Mouse (Mus musculus): Measurements from ENCODE around the gene Klk6. TPM values are rescaled to one million over a fixed set of nuclear protein-coding genes. Genes with fewer than 3 reads are reported as not detected.

Klk6 gene
- not detected in 2 replicates for polyA plus RNA-seq (2016; fragmentation: Nextera tagmentation; extraction: Ambion mirVana)

DNA sequence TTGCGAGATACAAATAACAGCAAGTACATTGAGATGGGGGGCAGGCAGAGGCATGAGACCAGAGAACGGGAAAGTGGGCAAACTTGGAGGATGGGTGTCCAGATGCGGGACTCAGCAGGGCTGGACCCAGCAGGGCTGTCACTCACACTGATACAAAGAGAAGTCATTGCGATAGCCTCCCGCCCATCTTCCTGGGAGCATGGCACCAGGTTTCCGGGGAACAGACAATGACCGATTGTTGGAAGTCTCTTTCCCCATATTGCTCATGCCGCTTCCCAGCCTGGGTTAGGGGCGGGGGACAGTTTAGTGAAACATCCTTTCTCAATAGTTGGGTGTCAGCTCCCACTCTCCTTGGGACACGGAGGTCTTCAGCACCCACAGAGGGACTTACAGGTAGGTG lies at the start of gene Klk6:
TSS of gene Klk6 (plus strand) at position 301 of the 400 bp plus-strand sequence.
- no peaks in the 10 kb centered on the region for H3K9me3 ChIP-seq (replicated peaks)
- WGBS, result 70% methylated on average over 10 of the region's 10 CpGs
- no peak for ATAC-seq (ENCODE audit: low FRiP score)
- no peaks in the 10 kb centered on the region for H3K27me3 ChIP-seq
- no peak within 1 kb of the TSS for H3K4me2 ChIP-seq (replicated peaks)
- H3K4me3 ChIP-seq, result no peak within 1 kb of the TSS
- no peaks in the 10 kb centered on the region for H3K36me3 ChIP-seq
- no peak within 1 kb of the TSS for H3K27ac ChIP-seq
- H3K4me1 ChIP-seq, result no peaks in the 10 kb centered on the region
- no peak within 1 kb of the TSS for H3K9ac ChIP-seq

DNA sequence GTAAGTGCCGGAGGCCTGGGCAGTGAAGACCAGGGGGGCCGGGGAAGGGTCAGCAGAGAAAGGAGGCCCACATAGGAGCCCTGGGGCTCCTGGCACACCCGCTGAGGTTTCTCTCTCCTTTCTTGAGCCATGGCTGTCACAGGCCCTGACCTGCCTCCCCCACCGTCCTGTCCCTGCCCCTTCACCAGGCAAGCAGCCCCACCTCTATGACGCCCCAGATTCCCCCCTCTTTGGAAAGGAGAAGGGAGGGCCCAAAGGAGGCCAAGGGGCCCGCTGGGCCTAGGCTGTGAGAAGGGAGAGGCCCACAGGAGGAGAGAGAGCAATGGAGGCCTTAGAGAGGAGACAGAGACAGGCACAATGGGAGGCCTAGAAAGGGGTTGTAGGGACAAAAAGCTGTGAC lies 49.5 kb upstream of the Klk6 start:
- Histone ChIP-seq H3K36me3 (no peaks in the 10 kb centered on the region), H3K4me1 (no peaks in the 10 kb centered on the region), H3K9ac (no peak overlapping the region), H3K9me3 (replicated peaks) (no peaks in the 10 kb centered on the region), H3K4me3 (no peak overlapping the region), H3K4me2 (replicated peaks) (no peak overlapping the region), H3K27ac (no peak overlapping the region), H3K27me3 (no peaks in the 10 kb centered on the region)
- WGBS, result 37% methylated on average over 6 of the region's 6 CpGs
- peak; percentile 47; the same call in 1 of the 2 replicates for ATAC-seq (ENCODE audit: low FRiP score)

DNA sequence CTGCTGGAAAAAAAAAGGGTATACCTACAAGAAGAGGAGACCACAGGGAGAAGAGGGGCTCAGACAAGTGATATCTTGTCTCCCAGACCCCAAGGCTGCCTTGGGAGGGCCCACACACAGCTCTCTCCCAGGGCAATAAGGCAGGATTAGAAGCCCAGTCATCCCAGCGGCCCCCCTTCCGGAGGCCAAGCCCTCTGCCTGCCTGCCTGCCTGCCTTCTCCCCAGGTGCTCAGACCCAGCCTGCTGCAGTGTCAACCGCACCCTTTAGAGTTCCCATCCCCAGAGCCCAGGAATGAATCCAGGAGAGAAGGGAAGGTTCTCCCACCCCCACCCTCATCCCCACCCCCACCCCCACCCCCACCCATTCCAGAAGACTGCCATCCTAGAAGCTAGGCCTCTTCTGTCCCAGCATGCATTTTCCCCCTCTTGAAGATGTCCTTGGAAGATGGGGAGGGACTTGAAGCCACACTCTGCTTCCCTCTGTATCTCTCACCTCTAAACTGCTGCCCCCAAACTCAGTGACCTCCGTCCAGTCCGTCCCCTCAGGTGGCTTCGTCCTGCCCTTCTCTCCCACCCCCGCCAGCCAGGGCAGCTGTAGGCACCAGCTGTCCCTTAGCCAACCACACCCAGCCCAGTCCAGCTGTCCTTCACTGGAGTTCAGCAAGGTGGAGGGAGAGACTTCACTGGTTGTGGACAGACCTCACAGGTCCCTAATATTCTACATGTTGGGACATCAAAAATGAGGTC lies 48.8 kb upstream of the Klk6 start:
- no peak overlapping the region for H3K4me2 ChIP-seq (replicated peaks)
- no peaks in the 10 kb centered on the region for H3K27me3 ChIP-seq
- H3K9ac ChIP-seq, result no peak overlapping the region
- ATAC-seq (ENCODE audit: low FRiP score), result no peak
- no peaks in the 10 kb centered on the region for H3K9me3 ChIP-seq (replicated peaks)
- H3K36me3 ChIP-seq, result no peaks in the 10 kb centered on the region
- no peak overlapping the region for H3K4me3 ChIP-seq
- 43% methylated on average over 7 of the region's 7 CpGs for WGBS
- no peak overlapping the region for H3K27ac ChIP-seq
- H3K4me1 ChIP-seq, result no peaks in the 10 kb centered on the region

DNA sequence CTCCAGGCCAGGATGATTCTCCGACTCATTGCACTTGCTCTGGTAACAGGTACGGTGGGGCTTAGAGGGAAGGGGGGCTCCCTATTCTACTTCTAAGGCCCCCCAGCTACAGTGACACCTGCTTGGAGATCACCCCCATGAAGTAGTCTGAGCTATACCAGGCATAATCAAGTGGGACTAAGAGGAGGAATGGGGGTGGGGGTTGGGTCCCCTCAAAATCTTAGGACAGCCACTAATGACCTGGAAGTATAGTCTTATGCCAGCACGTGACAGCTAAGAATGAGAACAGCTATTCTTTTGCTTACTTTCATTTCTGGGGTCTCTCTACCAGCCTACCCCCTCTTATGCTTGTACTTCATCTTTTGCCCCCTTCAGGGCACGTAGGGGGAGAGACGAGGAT lies 47.8 kb upstream of the Klk6 start:
- Histone ChIP-seq H3K4me2 (replicated peaks) (no peak overlapping the region), H3K4me3 (no peak overlapping the region), H3K9ac (no peak overlapping the region), H3K27me3 (no peaks in the 10 kb centered on the region; the same call in 1 of the 2 replicates), H3K9me3 (replicated peaks) (no peaks in the 10 kb centered on the region), H3K27ac (no peak overlapping the region), H3K36me3 (no peaks in the 10 kb centered on the region), H3K4me1 (no peaks in the 10 kb centered on the region)
- 87% methylated on average over 5 of the region's 5 CpGs for WGBS
- ATAC-seq (ENCODE audit: low FRiP score), result no peak

DNA sequence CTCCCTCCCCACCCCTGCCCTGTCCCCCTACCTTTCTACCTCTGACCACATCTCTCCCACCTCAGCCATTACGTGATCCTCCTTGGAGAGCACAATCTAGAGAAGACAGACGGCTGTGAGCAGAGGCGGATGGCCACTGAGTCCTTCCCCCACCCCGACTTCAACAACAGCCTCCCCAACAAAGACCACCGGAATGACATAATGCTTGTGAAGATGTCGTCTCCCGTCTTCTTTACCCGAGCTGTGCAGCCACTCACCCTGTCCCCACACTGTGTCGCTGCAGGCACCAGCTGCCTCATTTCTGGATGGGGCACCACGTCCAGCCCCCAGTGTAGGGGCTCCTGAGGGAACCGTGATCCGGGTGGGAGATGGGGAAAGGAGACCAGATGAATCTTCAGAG lies 46.9 kb upstream of the Klk6 start:
- no peak for ATAC-seq (ENCODE audit: low FRiP score)
- H3K9me3 ChIP-seq (replicated peaks), result no peaks in the 10 kb centered on the region
- 90% methylated on average over 12 of the region's 12 CpGs for WGBS

DNA sequence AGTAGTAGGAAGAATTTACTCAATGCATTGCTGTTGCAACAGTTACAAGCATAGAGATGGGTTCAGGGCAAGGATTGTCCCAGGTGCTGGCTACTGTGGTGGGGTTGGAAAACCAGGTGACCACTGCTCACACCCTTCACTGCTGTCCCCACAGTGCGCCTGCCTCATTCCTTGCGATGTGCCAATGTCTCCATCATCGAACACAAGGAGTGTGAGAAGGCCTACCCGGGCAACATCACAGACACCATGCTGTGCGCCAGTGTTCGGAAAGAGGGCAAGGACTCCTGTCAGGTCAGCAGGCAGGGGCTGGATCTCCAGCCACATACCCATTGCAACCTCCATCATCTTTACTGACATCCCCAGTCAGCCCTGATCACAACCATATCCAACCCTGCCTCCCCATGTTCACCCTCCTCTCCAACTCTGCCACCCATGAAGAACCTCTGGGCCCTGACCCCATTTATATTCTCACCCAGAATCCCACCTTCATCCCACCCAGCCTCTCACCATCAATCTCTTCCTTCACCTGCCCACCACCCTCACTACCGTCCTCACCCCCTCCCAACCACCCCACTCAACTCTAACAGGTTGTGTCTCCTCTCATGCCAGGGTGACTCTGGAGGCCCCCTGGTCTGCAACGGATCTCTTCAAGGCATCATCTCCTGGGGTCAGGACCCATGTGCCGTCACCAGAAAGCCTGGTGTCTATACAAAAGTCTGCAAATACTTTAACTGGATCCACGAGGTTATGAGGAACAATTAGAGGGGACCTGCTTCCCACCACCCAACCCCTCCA lies 45.9 kb upstream of the Klk6 start:
- H3K27ac ChIP-seq, result no peak overlapping the region
- 90% methylated on average over 10 of the region's 10 CpGs for WGBS
- H3K27me3 ChIP-seq, result peaks cover 5% of the 10 kb centered on the region
- no peaks in the 10 kb centered on the region for H3K9me3 ChIP-seq (replicated peaks)
- H3K4me3 ChIP-seq, result no peak overlapping the region
- peaks cover 7% of the 10 kb centered on the region for H3K4me1 ChIP-seq
- H3K9ac ChIP-seq, result no peak overlapping the region
- H3K36me3 ChIP-seq, result no peaks in the 10 kb centered on the region
- ATAC-seq (ENCODE audit: low FRiP score), result no peak
- H3K4me2 ChIP-seq (replicated peaks), result no peak overlapping the region

More for the DNA sequence above, 46.9 kb upstream of the Klk6 start:
- H3K4me1 ChIP-seq, result peaks cover 2% of the 10 kb centered on the region; the same call in 1 of the 2 replicates
- H3K4me2 ChIP-seq (replicated peaks), result no peak overlapping the region
- no peaks in the 10 kb centered on the region for H3K36me3 ChIP-seq
- H3K27ac ChIP-seq, result no peak overlapping the region
- H3K4me3 ChIP-seq, result no peak overlapping the region
- no peaks in the 10 kb centered on the region; the same call in 1 of the 2 replicates for H3K27me3 ChIP-seq
- H3K9ac ChIP-seq, result no peak overlapping the region

DNA sequence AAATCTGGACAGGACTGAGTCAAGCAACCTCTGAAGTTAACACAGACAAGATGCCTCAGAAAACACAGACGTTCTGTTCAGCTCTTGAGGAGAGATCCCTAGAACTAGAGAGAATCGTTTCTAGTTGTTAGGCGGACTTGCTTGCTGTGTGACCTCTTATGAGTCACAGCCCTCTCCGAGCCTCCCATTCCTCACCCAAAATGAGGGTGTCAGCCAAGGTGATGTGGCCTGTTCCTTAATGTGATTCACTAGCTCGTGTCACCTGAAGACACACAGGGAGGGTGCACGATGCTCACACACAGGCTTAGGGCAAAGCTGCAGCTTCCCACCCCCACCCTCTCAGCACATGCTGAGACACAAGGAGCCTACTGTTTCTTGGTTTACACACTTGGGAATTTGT lies 44.1 kb upstream of the Klk6 start:
- Histone ChIP-seq H3K36me3 (no peaks in the 10 kb centered on the region), H3K9ac (no peak overlapping the region), H3K4me1 (peaks cover 7% of the 10 kb centered on the region), H3K4me3 (no peak overlapping the region), H3K27ac (no peak overlapping the region), H3K9me3 (replicated peaks) (no peaks in the 10 kb centered on the region), H3K4me2 (replicated peaks) (no peak overlapping the region), H3K27me3 (peaks cover 13% of the 10 kb centered on the region)
- 67% methylated on average over 6 of the region's 6 CpGs for WGBS
- no peak for ATAC-seq (ENCODE audit: low FRiP score)

DNA sequence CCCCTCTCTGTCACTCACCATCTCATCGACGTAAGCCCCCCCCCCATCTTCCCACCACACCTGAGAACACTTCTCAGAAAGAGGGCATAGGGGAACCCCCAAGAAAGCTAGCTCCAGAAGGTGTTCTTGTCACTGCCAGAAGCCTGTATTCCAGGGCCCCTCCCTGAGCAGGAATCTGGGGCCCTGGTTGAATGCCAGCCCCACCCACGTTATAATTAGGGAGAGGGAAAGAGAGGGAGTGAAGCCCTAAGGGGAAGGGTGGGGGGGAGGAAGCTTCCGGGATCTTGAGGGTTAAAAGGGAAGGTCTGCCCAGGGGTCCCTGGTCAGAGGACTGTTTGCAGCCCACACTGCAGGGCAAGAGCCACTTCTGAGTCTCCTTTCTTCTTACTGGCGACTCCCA lies 43.6 kb upstream of the Klk6 start, which contains the start of gene Klk10:
TSS of gene Klk10 (plus strand) at position 290 of the 400 bp plus-strand sequence.
- 58% methylated on average over 5 of the region's 5 CpGs for WGBS
- Histone ChIP-seq H3K36me3 (no peaks in the 10 kb centered on the region), H3K4me1 (peaks cover 7% of the 10 kb centered on the region), H3K9me3 (replicated peaks) (no peaks in the 10 kb centered on the region), H3K4me2 (replicated peaks) (no peak within 1 kb of the TSS), H3K27me3 (peaks cover 13% of the 10 kb centered on the region), H3K9ac (no peak within 1 kb of the TSS), H3K4me3 (no peak within 1 kb of the TSS), H3K27ac (no peak within 1 kb of the TSS)
- no peak for ATAC-seq (ENCODE audit: low FRiP score)

DNA sequence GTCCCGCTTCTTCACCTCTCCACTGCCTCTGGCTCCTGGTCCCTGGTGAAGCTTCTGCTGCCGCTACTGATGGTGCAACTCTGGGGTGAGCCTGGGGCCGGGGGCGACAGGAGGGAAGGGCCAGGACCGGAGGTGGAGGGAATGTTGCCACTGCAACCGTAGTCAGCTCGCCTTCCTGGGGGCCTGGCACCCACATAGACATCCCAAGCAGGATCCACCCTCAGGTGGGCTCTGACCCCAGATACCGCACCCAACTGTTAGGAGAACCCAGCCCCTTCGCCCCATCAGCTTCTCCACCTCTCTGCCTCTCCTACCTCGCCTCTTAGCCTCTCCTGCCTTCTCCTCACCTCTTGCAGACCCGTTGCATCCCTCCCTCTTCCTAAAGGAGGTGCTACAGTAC lies 42.8 kb upstream of the Klk6 start:
- Histone ChIP-seq H3K27ac (no peak overlapping the region), H3K4me2 (replicated peaks) (no peak overlapping the region), H3K9ac (no peak overlapping the region), H3K4me1 (peaks cover 7% of the 10 kb centered on the region), H3K36me3 (no peaks in the 10 kb centered on the region), H3K9me3 (replicated peaks) (no peaks in the 10 kb centered on the region), H3K4me3 (no peak overlapping the region), H3K27me3 (peaks cover 13% of the 10 kb centered on the region)
- no peak for ATAC-seq (ENCODE audit: low FRiP score)
- 86% methylated on average over 11 of the region's 11 CpGs for WGBS

DNA sequence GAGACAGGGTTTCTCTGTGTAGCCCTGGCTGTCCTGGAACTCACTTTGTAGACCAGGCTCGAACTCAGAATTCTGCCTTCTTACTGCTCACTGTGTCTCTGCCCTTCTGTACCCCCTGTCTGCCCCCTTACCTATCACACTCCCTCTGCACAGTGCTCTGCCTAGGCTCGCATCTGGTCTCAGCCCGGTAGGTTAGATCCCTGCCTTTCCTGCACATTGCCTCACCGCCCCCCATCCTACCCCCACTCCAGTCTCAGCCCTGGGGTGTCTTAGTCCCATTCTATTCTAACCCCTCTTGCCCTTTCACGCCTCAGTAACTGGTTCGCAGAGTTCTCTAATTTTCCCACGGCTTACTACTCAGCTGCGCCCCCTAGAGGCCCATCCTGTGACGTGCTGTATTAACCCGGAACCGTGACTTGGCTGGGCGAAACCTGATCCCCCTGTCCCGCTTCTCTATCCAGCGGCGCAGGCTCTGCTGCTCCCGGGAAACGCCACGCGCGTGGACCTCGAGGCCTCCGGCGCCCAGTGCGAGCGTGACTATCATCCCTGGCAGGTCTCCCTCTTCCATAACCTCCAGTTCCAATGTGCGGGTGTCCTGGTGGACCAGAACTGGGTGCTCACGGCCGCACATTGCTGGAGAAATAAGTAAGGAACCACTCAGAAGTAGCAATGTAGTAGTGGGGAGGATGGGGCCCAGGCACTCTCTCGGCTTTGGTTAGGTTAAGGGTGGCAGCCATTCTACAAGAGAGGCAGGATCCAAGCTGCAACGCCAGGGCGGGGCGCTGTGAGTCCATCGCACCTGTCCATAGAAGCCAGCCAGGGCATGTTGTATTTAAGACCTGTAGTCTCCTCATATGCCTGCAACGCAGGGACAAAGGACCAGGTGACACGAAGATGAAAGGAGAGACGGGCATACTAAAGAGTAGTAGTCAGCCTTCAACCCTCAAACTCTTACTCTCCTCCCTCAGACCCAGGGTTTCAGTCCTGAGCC lies 41.7 kb upstream of the Klk6 start:
- Histone ChIP-seq H3K4me3 (peak overlapping the region; percentile 27), H3K36me3 (no peaks in the 10 kb centered on the region), H3K4me2 (replicated peaks) (peak overlapping the region; percentile 68), H3K27me3 (peaks cover 13% of the 10 kb centered on the region), H3K9me3 (replicated peaks) (no peaks in the 10 kb centered on the region), H3K27ac (no peak overlapping the region), H3K9ac (peak overlapping the region; percentile 56; the same call in 1 of the 2 replicates), H3K4me1 (peaks cover 7% of the 10 kb centered on the region)
- peak; percentile 77 for ATAC-seq (ENCODE audit: low FRiP score)
- 9% methylated on average over 36 of the region's 36 CpGs for WGBS

DNA sequence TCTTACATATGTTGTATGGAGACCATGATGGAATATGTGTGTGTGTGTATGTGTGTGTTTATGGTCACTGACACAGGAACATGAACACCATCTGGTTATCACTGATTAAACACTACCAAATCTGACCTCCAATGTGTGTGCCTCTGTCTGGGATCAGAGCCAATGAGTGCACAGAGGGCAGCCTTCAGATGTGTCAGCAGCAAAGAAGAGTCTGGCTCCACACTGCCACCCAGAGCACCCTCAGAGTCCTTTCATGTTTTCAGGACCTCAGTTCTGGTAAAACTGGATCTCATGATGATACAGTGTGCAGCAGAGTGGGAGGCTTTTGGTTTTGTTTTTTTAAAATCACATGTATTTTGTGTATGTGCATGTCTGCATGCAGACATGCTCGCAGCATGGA lies 39.0 kb upstream of the Klk6 start:
- peaks cover 13% of the 10 kb centered on the region for H3K27me3 ChIP-seq
- H3K9me3 ChIP-seq (replicated peaks), result no peaks in the 10 kb centered on the region
- no peak overlapping the region for H3K4me3 ChIP-seq
- ATAC-seq (ENCODE audit: low FRiP score), result no peak
- no peak overlapping the region for H3K4me2 ChIP-seq (replicated peaks)
- H3K27ac ChIP-seq, result no peak overlapping the region
- H3K9ac ChIP-seq, result no peak overlapping the region
- WGBS, result 92% methylated on average over 1 of the region's 1 CpGs
- no peaks in the 10 kb centered on the region for H3K36me3 ChIP-seq
- H3K4me1 ChIP-seq, result peaks cover 7% of the 10 kb centered on the region

DNA sequence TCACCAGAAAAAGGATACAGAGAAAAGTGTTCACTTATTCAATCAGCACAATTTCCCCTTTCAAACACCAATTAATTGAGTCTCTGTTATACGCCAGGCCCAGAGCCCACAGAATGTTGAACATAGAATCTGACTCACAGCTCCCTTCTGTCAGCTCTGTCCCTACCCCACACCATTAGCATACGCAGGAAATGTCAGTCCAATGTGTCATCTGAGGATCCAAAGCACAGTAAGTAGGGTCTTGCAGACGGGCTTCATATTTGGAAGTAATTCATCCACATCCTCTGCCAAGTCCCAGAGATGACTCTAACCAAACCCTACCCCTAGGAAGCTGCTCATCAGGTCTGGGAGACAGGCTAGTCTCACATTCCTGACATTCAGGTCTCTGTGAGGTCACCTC lies 36.2 kb upstream of the Klk6 start:
- Histone ChIP-seq H3K4me1 (no peaks in the 10 kb centered on the region), H3K9ac (no peak overlapping the region), H3K4me2 (replicated peaks) (no peak overlapping the region), H3K27me3 (peaks cover 11% of the 10 kb centered on the region), H3K27ac (no peak overlapping the region), H3K36me3 (no peaks in the 10 kb centered on the region), H3K4me3 (no peak overlapping the region), H3K9me3 (replicated peaks) (no peaks in the 10 kb centered on the region)
- 73% methylated on average over 3 of the region's 3 CpGs for WGBS
- ATAC-seq (ENCODE audit: low FRiP score), result no peak

Data from hindbrain, embryonic 12.5 days (tissue).